Mouse (Mus musculus) ES-Bruce4 (cell line): ENCODE measurements around the gene Thap8.

Experiments used
- CTCF ChIP-seq: IDR thresholded peaks from one replicate; pipeline ENCODE4 v1.8.1; 2011; ENCODE audit warnings: low read depth, low read length
- EP300 ChIP-seq: IDR thresholded peaks from 2 replicates; pipeline ENCODE4 v1.6.1; 2011; ENCODE audit warnings: low read depth, low read length; ENCODE audit not compliant: insufficient read depth
- POLR2A ChIP-seq: IDR thresholded peaks from one replicate; pipeline ENCODE4 v1.8.1; 2011; ENCODE audit warnings: low read length; ENCODE audit not compliant: insufficient read depth

GRCm38 (mm10) chr7:30294296-30294695, 14.4 kb downstream of the Thap8 start:
- TF ChIP-seq CTCF, result no peak
- no peak for TF ChIP-seq EP300
- no peak for TF ChIP-seq POLR2A
